Mouse (Mus musculus) embryonic facial prominence, embryonic 12.5 days (tissue): ENCODE data around the gene Pabpc4. TPM values are rescaled to one million over a fixed set of nuclear protein-coding genes. Genes with fewer than 3 reads are reported as not detected.

Experiments used
- ATAC-seq: fragments of 200-750 bp; cut with Nextera tagmentation; 2 replicates; pipeline ENCODE4 v1.8.0; 2017; ENCODE audit not compliant: insufficient number of reproducible peaks, insufficient read depth, low FRiP score, low TSS enrichment
- H3K27ac ChIP-seq: fragments of 300-500 bp; sonication (generic); 2 replicates; pipeline ENCODE4 v1.5.1; 2016; ENCODE audit warnings: mild to moderate bottlenecking
- H3K27me3 ChIP-seq: fragments of 300-500 bp; sonication (generic); 2 replicates; pipeline ENCODE4 v1.6.1; 2016; ENCODE audit warnings: mild to moderate bottlenecking, moderate library complexity
- H3K36me3 ChIP-seq: fragments of 300-500 bp; sonication (generic); 2 replicates; pipeline ENCODE4 v1.6.1; 2016; ENCODE audit warnings: mild to moderate bottlenecking
- H3K4me1 ChIP-seq: fragments of 300-500 bp; sonication (generic); 2 replicates; pipeline ENCODE4 v1.6.1; 2016
- H3K4me2 ChIP-seq: fragments of 300-500 bp; sonication (generic); replicated peaks from 2 replicates; pipeline ENCODE4 v1.6.1; 2016; ENCODE audit warnings: mild to moderate bottlenecking, moderate library complexity
- H3K4me3 ChIP-seq: fragments of 300-500 bp; sonication (generic); 2 replicates; pipeline ENCODE4 v1.5.1; 2016; ENCODE audit warnings: mild to moderate bottlenecking
- H3K9ac ChIP-seq: fragments of 300-500 bp; sonication (generic); 2 replicates; pipeline ENCODE4 v1.6.1; 2016; ENCODE audit warnings: mild to moderate bottlenecking, moderate library complexity
- H3K9me3 ChIP-seq: fragments of 300-500 bp; sonication (generic); 2 replicates; pipeline ENCODE4 v1.6.1; 2016; ENCODE audit warnings: mild to moderate bottlenecking, moderate library complexity
- WGBS: fragments of 180-500 bp; shearing (Covaris S2); methylation state at CpG from one replicate; pipeline ENCODE4 v1.1.7; 2016; 5-methylcytosine and 5-hydroxymethylcytosine counted together
- polyA plus RNA-seq: library from polyadenylated mRNA; unstranded; fragments of >200 nt; fragmentation: Nextera tagmentation; extraction: Ambion mirVana; gene quantifications from 2 replicates; pipeline ENCODE4 v1.2.1, GENCODE M21; 2016

Pabpc4 gene
- polyA plus RNA-seq, 1 experiment from 2014 or later: 44.1 TPM

DNA sequence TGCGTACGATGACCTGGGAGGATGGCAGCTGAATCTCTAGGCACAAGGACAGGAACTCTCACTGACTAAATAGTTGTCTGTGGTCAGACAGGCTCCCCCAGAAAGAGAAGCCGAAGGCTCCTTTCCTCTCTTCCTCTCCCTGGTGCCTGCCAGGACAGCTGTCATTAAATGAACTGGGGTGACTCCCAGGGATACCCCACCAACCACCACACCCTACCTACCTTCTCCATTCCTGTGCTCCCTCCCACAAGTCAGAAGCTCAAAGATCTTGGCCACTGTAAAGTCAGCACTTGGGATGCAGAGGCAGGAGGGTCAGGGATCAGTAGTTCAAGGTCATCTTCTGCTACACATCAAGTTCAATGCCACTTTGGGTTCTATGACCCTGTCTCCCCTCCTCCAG lies 29.3 kb upstream of the Pabpc4 start:
- Histone ChIP-seq H3K4me3 (no peak overlapping the region), H3K27me3 (peaks cover 30% of the 10 kb centered on the region), H3K4me1 (peaks cover 27% of the 10 kb centered on the region)

DNA sequence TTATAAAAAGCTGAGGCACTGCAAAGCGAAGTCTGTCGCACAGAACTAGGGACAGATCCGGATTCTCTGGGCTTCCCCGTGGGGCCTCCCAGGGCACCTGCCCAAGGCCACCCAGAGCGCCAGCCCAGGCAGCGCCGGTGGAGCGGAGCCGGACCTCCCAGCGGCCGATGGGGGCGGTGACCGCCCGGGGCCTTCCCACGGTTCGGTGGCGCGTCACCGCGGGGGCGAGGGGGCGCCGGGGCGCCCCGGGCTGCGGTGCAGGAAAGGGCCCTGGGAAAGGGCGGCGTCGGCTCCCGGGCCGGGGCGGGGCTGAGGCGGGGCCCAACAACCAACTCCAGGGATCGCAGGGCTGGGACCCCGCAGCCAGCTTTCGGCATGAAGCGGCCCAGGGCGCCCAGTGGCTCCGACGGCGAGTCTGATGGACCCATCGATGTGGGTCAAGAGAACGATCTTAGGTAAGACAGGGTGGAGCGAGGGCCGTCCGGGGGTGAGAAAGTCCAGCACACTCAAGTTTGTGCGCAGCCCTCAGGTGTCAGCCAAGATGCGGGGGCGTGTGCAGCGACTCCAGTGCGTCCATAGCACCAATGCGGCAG lies 28.6 kb upstream of the Pabpc4 start, which contains the start of gene Heyl:
Gene Heyl (plus strand): TSS at position 65 of the 593 bp plus-strand sequence.
- Histone ChIP-seq H3K9ac (peak within 1 kb of the TSS; percentile 41), H3K4me2 (peak within 1 kb of the TSS; percentile 87), H3K27me3 (peaks cover 30% of the 10 kb centered on the region), H3K36me3 (no peaks in the 10 kb centered on the region), H3K9me3 (no peaks in the 10 kb centered on the region), H3K4me3 (peak within 1 kb of the TSS; percentile 44), H3K27ac (no peak within 1 kb of the TSS), H3K4me1 (peaks cover 25% of the 10 kb centered on the region)
- ATAC-seq: no peak
- WGBS: 2% methylated on average over 51 of the region's 52 CpGs

More for the DNA sequence above, 29.3 kb upstream of the Pabpc4 start:
- Histone ChIP-seq H3K27ac (no peak overlapping the region), H3K9me3 (no peaks in the 10 kb centered on the region), H3K4me2 (no peak overlapping the region), H3K9ac (no peak overlapping the region), H3K36me3 (no peaks in the 10 kb centered on the region)
- ATAC-seq: no peak
- WGBS: 55% methylated on average over 3 of the region's 3 CpGs

DNA sequence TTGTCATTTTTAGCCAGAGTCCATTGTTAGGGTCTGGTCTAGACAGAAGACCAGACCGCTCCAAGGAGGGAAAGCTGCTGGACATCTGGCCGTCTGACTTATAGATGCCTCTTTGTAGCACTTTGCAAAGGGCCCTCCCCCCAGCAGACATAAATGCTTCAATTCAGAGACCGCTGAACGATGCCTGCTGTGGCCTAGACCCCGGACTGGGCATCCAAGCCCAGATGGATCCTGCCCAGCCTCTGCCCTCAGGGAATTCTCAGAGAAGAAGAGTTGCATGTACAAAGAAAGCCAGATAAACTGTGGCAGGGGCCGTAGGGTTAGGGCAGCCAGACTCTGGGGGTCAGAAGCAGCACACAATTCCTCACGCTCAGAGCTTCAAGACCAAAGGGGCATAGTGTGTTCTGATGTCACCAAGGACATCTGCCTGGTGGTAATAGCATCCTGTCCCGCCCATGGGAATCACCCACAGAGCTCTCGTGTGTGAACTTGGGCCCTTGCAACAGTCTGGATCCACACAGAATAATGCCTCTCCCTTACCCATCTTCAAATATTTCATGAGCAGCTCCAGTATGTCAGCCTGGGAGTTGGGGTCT lies 26.2 kb upstream of the Pabpc4 start:
- Histone ChIP-seq H3K4me2 (no peak overlapping the region), H3K9ac (no peak overlapping the region), H3K9me3 (no peaks in the 10 kb centered on the region), H3K4me3 (no peak overlapping the region), H3K27me3 (peaks cover 35% of the 10 kb centered on the region), H3K4me1 (peaks cover 40% of the 10 kb centered on the region), H3K27ac (no peak overlapping the region), H3K36me3 (no peaks in the 10 kb centered on the region)
- no peak for ATAC-seq
- WGBS: 34% methylated on average over 9 of the region's 9 CpGs

DNA sequence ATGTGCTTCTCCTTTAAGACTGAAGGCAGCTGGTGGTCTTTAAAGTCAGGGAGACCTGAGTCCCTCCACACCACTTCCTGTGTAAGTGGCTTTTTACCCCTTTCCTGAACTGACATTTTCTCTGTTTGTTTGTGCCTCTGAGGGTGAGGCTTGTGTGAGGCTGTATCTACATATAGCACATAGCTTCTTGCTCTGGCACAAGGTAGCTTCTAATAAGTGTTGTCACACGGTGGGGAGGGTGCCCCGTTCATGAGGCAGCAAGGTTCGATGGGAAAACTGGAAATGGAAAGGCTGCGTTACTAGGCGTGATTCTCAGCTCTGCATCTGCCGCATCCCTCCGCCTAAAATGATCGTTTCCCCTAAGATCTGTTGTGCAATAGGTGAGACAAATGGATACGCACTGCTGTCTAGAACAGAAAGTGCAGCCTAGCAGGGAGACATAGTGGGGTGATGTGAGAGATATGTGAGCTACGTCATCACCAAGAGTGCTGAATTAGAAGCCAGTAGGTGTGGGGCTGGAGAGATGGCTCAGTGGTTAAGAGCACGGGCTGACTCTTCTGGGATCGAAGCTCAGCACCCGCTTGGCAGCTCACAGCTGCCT lies 25.6 kb upstream of the Pabpc4 start:
- Histone ChIP-seq H3K27ac (no peak overlapping the region), H3K4me1 (peaks cover 40% of the 10 kb centered on the region), H3K36me3 (no peaks in the 10 kb centered on the region), H3K4me2 (no peak overlapping the region), H3K9me3 (no peaks in the 10 kb centered on the region), H3K9ac (no peak overlapping the region), H3K27me3 (peaks cover 35% of the 10 kb centered on the region), H3K4me3 (no peak overlapping the region)
- 76% methylated on average over 13 of the region's 13 CpGs for WGBS
- no peak for ATAC-seq

DNA sequence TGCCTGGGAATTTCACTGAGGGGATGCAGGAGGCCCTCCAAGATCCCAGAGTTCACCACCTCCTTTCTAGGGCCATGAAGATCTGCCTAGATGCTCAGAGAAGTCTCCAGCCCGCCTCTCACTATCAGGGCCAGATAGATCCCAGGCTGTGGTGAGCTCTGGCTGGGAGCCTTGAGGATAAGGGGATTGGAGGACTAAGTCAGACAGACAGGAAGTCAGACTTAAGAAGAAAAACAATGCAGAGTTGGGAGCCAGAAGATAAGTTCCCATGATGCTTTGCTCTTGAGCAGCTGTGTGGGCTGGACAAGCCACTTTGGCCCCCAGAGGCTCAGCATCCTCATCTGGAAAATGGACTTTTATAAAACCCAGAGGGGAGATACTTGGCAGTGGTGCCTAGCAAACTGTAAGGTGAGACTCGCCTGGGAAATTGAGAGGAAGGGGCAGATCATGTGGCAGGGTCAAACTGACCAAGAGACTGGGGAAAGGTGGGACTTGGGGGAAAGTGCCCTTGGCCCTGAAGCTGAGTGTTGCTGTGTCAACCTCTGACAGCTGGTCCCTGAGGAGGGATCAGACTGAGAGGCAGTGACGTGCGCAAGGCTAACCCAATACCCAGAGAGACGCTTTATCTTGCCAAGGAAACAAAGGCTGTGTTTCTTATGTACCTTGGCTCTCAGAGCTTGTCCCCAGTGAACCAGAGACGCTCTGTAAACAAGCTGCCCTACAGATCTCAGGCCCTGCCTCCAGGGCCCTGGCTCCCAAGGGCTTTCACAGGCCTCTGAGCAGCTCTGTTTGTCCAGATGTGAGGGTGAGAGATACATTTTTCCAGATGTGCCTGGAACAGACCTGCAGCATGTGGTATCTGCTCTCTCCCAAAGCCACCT lies 24.5 kb upstream of the Pabpc4 start:
- no peak overlapping the region for H3K4me3 ChIP-seq
- peaks cover 29% of the 10 kb centered on the region for H3K27me3 ChIP-seq
- H3K27ac ChIP-seq: no peak overlapping the region; the same call in 1 of the 2 replicates
- no peak overlapping the region for H3K4me2 ChIP-seq
- H3K9me3 ChIP-seq: no peaks in the 10 kb centered on the region
- H3K4me1 ChIP-seq: peaks cover 40% of the 10 kb centered on the region
- no peak for ATAC-seq
- no peak overlapping the region for H3K9ac ChIP-seq
- H3K36me3 ChIP-seq: no peaks in the 10 kb centered on the region
- WGBS: 35% methylated on average over 6 of the region's 6 CpGs

DNA sequence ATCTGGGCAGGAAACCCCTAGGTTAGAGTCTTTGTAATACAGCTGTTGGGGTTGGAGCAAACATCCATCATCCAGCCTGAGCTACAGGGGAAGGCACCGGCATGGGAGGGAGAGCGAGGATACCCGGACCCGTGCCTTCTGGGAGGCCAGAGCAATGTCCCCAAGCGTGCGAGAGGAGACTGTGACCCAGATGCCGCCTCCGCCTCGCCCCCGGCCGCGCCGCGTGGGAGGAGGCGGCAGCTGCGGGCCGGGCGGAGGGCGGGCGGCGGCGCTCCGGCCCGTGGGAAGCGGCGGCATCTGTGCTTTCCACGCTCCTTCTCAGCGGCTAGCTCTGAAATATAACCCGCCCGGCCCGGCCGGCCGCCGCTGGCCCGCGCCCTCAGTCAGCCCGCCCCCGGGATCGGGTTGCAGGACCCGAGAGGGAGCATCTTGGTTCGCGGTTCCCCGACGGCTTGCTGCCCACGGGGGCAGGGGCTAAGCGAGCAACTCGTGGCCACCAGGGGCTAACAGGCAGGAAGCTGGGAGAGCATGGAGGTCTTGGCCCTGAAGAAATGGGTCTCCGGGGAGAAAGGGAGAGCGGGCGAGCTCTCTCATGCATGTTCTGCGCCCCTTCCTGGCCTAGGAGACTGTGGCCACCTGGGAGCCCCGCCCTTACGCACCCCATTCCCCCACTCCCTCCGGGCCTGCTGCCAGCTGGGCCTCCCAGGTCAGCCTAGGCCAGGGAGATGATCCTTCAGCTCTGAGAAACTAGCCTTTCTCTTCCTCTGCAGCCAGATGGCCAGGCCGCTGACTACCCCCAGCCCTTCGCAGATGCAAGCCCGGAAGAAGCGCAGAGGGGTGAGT lies 22.6 kb upstream of the Pabpc4 start:
- Histone ChIP-seq H3K9me3 (no peaks in the 10 kb centered on the region), H3K4me1 (peaks cover 32% of the 10 kb centered on the region), H3K9ac (peak overlapping the region; percentile 47), H3K27me3 (peaks cover 10% of the 10 kb centered on the region), H3K4me3 (peak overlapping the region; percentile 26), H3K27ac (peak overlapping the region; percentile 65), H3K36me3 (no peaks in the 10 kb centered on the region), H3K4me2 (peak overlapping the region; percentile 59)
- ATAC-seq: peak; percentile 53; the same call in 1 of the 2 replicates
- 3% methylated on average over 54 of the region's 58 CpGs for WGBS

DNA sequence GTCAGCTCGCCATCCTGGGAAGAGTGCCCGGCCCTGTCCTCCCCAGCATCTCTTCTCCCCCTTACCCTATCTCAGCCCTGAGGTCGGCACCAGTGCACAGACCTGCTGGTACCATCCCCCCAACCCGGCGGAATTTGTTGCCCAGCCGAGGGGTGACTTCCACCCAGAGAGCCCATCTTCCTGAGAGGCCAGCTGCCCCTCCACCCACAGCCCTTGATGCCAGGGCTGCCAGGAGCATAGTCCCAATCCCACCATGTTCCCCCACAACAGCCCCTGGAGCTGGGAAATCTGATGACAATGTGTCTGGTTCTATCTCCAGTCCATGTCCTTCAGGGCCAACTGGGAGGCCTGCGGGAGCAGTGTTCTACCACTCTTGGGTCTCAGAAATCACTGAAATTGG lies 15.9 kb upstream of the Pabpc4 start:
- H3K4me1 ChIP-seq: peaks cover 9% of the 10 kb centered on the region
- 82% methylated on average over 7 of the region's 7 CpGs for WGBS
- H3K9ac ChIP-seq: no peak overlapping the region
- no peak overlapping the region for H3K4me3 ChIP-seq
- H3K36me3 ChIP-seq: no peaks in the 10 kb centered on the region
- no peaks in the 10 kb centered on the region for H3K27me3 ChIP-seq
- H3K27ac ChIP-seq: peak overlapping the region; percentile 33; the same call in 1 of the 2 replicates
- H3K9me3 ChIP-seq: no peaks in the 10 kb centered on the region
- H3K4me2 ChIP-seq: no peak overlapping the region
- no peak for ATAC-seq

DNA sequence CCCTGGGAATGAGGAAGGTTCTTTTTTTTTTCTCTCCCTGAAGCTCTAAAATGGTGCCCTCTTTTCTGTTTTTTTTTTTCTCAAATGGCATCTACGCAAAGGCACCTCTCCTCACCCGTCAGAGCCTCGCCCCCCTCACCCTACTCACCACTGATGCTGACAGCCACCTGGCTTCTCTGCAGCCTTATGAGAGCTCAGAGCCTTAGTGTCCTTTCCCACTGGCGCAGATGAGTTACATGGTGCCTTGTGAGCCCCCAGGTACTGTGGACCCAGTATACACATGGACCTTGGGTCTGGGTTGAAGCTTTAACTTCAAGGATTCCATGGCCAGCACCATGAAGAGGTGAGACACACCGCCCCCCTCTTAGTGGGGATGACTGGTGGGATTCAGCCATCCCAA lies 15.5 kb upstream of the Pabpc4 start:
- Histone ChIP-seq H3K36me3 (no peaks in the 10 kb centered on the region), H3K4me3 (no peak overlapping the region), H3K9me3 (no peaks in the 10 kb centered on the region), H3K27me3 (no peaks in the 10 kb centered on the region), H3K4me1 (peaks cover 9% of the 10 kb centered on the region), H3K9ac (no peak overlapping the region), H3K27ac (no peak overlapping the region), H3K4me2 (no peak overlapping the region)
- ATAC-seq: no peak
- WGBS: 90% methylated on average over 5 of the region's 5 CpGs

DNA sequence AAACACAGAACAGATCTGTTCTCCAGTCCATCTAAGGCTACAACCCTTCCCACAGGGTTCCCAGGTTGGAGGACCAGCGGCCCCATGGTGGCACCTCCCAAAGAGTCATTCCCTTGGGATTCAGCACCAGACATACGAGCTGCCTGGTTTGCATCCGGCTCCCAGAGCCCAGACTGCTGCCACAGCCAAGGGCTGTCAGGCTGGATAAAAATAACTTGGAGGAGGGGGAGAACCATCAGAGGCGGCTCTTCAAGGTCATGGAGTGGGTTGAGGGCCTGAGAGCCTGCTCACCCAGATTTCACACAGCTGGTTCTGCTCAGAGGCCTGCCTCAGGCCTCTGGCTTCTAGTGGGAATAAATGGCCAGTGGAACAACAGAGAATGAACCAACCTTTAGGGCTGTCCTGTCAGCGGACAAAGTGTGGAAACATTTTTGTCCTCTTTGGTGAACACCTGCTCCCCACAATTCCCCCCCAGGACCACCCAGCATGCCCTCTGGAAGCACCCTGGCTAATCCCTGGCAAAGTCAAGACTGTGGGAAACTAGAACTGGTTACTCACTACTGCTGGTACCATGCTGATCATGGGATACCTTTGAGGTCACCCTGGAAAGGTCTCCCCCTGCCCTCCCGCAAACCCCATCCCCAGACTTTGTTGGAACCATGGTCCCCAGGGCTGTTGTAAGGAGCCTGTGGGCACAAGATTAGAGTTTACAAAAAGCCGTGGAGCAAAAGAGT lies 14.8 kb upstream of the Pabpc4 start:
- H3K4me3 ChIP-seq: no peak overlapping the region
- WGBS: 37% methylated on average over 7 of the region's 7 CpGs
- no peak overlapping the region for H3K4me2 ChIP-seq
- H3K36me3 ChIP-seq: no peaks in the 10 kb centered on the region
- H3K27ac ChIP-seq: no peak overlapping the region
- no peak for ATAC-seq
- 0 out of 2 replicates have a peak overlapping the region, but pooled peaks have one; percentile 7 for H3K9ac ChIP-seq
- peaks cover 9% of the 10 kb centered on the region for H3K4me1 ChIP-seq
- H3K27me3 ChIP-seq: no peaks in the 10 kb centered on the region
- H3K9me3 ChIP-seq: no peaks in the 10 kb centered on the region

DNA sequence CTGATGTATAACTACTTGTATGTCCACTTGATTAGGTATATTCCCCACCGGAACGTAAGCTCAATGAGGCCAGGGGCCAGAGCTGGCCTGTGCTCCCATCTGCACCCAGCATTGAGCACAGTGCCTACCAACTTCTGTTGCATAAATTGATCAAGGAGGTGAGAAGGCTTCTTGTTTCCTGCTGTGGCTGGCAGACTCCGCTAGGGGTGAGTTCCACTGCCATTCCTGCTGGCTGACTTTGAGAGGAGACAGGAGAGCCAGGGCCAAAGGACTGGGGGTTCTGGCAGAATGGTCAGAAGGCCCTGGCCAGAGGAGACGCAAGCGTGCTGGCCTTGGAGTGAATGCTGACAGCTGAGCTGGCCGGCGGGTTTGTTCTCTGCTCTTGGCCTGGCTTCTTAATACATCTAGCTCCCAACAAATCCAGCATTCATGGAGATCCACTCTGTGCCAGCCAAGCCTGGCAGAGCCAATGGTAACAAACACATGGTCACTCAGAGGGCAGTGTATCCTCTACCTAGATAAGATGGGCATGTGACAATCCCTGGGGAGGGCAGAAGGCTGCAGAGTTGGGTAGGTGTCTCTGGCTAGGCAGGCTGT lies 13.1 kb upstream of the Pabpc4 start:
- H3K4me1 ChIP-seq: peaks cover 9% of the 10 kb centered on the region
- no peak overlapping the region for H3K27ac ChIP-seq
- no peak overlapping the region for H3K4me2 ChIP-seq
- no peak overlapping the region for H3K9ac ChIP-seq
- WGBS: 76% methylated on average over 7 of the region's 7 CpGs
- H3K4me3 ChIP-seq: no peak overlapping the region
- H3K9me3 ChIP-seq: no peaks in the 10 kb centered on the region
- H3K27me3 ChIP-seq: no peaks in the 10 kb centered on the region
- no peak for ATAC-seq
- H3K36me3 ChIP-seq: no peaks in the 10 kb centered on the region
